Mouse (Mus musculus) MEL (cell line): ENCODE measurements around the gene Kcnmb4. TPM values are rescaled to one million over a fixed set of nuclear protein-coding genes. Genes with fewer than 3 reads are reported as not detected.
A peak's percentile ranks its signal among the peaks of the same experiment; 100 is the strongest.

ENCODE experiments used
- DNase-seq: peaks from one replicate; pipeline ENCODE4 v3.0.0; 2011; ENCODE audit warnings: low read depth, low spot score
- H3K27ac ChIP-seq: 2 replicates; pipeline ENCODE4 v1.5.1; 2012; ENCODE audit warnings: low read depth, mild to moderate bottlenecking, control low read depth, low read length, moderate library complexity; ENCODE audit not compliant: control insufficient read depth
- H3K27me3 ChIP-seq, 2 experiments: fragments of 150-350 bp in 1 of 2; sonication (generic) in 1 of 2; 2 replicates each; pipeline ENCODE4 v1.6.1; 2012; ENCODE audit warnings: low read length in 2 of 2, mild to moderate bottlenecking in 2 of 2, improper control_type of control experiment in 1 of 2, moderate library complexity in 1 of 2; ENCODE audit not compliant: insufficient read depth in 2 of 2, control insufficient read depth in 1 of 2
- H3K36me3 ChIP-seq, 2 experiments: 2 replicates each; pipeline ENCODE4 v1.6.1; 2012 to 2014; ENCODE audit warnings: low read length in 2 of 2, improper control_type of control experiment in 1 of 2, inconsistent platforms in 1 of 2, mild to moderate bottlenecking in 1 of 2; ENCODE audit not compliant: insufficient read depth in 2 of 2, control insufficient read depth in 1 of 2
- H3K4me1 ChIP-seq, 2 experiments: fragments of 150-350 bp in 1 of 2; sonication (generic) in 1 of 2; 2 replicates each; pipeline ENCODE4 v1.6.1; 2012; ENCODE audit warnings: low read length in 2 of 2, improper control_type of control experiment in 1 of 2, mild to moderate bottlenecking in 1 of 2; ENCODE audit not compliant: insufficient read depth in 2 of 2, control insufficient read depth in 1 of 2
- H3K4me3 ChIP-seq, 2 experiments: fragments of 150-350 bp in 1 of 2; sonication (generic) in 1 of 2; 2 replicates each; pipeline ENCODE4 v1.5.1; 2012; ENCODE audit warnings: low read depth in 2 of 2, low read length in 2 of 2, mild to moderate bottlenecking in 2 of 2, moderate library complexity in 2 of 2, control low read depth in 1 of 2, improper control_type of control experiment in 1 of 2; ENCODE audit not compliant: control insufficient read depth in 1 of 2, insufficient read depth in 1 of 2
- H3K79me2 ChIP-seq: 2 replicates; pipeline ENCODE4 v1.6.1; 2012; ENCODE audit warnings: mild to moderate bottlenecking, low read length, moderate library complexity; ENCODE audit not compliant: control insufficient read depth, poor library complexity, insufficient read depth
- H3K9ac ChIP-seq: 2 replicates; pipeline ENCODE4 v1.6.1; 2012; ENCODE audit warnings: low read depth, mild to moderate bottlenecking, control low read depth, low read length, moderate library complexity; ENCODE audit not compliant: control insufficient read depth, poor library complexity, severe bottlenecking
- H3K9me3 ChIP-seq: fragments of 150-350 bp; sonication (generic); replicated peaks from 2 replicates; pipeline ENCODE4 v1.6.1; 2012; ENCODE audit warnings: mild to moderate bottlenecking, low read length, improper control_type of control experiment, moderate library complexity; ENCODE audit not compliant: insufficient read depth
- BHLHE40 ChIP-seq: IDR thresholded peaks from 2 replicates; pipeline ENCODE4 v1.6.1; 2012; ENCODE audit warnings: low read depth, mild to moderate bottlenecking, inconsistent platforms, low read length, improper control_type of control experiment, borderline replicate concordance
- CHD1 ChIP-seq: IDR thresholded peaks from 2 replicates; pipeline ENCODE4 v1.6.1; 2012; ENCODE audit warnings: low read depth, mild to moderate bottlenecking, inconsistent platforms, low read length, improper control_type of control experiment
- EP300 ChIP-seq, 2 experiments: IDR thresholded peaks; 2 replicates each; pipeline ENCODE4 v1.6.1; 2011; ENCODE audit warnings: improper control_type of control experiment in 2 of 2, low read length in 2 of 2, low read depth in 1 of 2, mild to moderate bottlenecking in 1 of 2
- ETS1 ChIP-seq: IDR thresholded peaks from 2 replicates; pipeline ENCODE4 v1.6.1; 2012; ENCODE audit warnings: low read depth, mild to moderate bottlenecking, inconsistent platforms, low read length, improper control_type of control experiment, moderate library complexity
- GABPA ChIP-seq: IDR thresholded peaks from 2 replicates; pipeline ENCODE4 v1.6.1; 2012; ENCODE audit warnings: low read depth, mild to moderate bottlenecking, inconsistent platforms, low read length, improper control_type of control experiment, moderate library complexity
- GATA1 ChIP-seq: IDR thresholded peaks from 2 replicates; pipeline ENCODE4 v1.6.1; 2011; ENCODE audit warnings: low read depth, low read length, improper control_type of control experiment
- JUND ChIP-seq: IDR thresholded peaks from 2 replicates; pipeline ENCODE4 v1.6.1; 2011; ENCODE audit warnings: low read depth, mild to moderate bottlenecking, improper control_type of control experiment, low read length
- MAFK ChIP-seq: IDR thresholded peaks from 2 replicates; pipeline ENCODE4 v1.6.1; 2011; ENCODE audit warnings: low read depth, mild to moderate bottlenecking, low read length, improper control_type of control experiment, borderline replicate concordance
- MAX ChIP-seq: IDR thresholded peaks from 2 replicates; pipeline ENCODE4 v1.6.1; 2011; ENCODE audit warnings: low read length, improper control_type of control experiment
- MEF2A ChIP-seq: IDR thresholded peaks from 2 replicates; pipeline ENCODE4 v1.6.1; 2014; ENCODE audit warnings: low read depth, mild to moderate bottlenecking, inconsistent platforms, low read length, improper control_type of control experiment; ENCODE audit not compliant: poor library complexity, insufficient replicate concordance, severe bottlenecking; ENCODE audit errors: extremely low read depth
- MXI1 ChIP-seq: IDR thresholded peaks from 2 replicates; pipeline ENCODE4 v1.6.1; 2011; ENCODE audit warnings: mild to moderate bottlenecking, low read depth, low read length, improper control_type of control experiment
- MYC ChIP-seq: IDR thresholded peaks from 2 replicates; pipeline ENCODE4 v1.6.1; 2011; ENCODE audit warnings: low read depth, mild to moderate bottlenecking, low read length, improper control_type of control experiment, moderate library complexity
- POLR2A ChIP-seq, 2 experiments: IDR thresholded peaks; 2 replicates each; pipeline ENCODE4 v1.6.1; 2011 to 2012; ENCODE audit warnings: low read length in 2 of 2, mild to moderate bottlenecking in 2 of 2, control low read depth in 1 of 2, improper control_type of control experiment in 1 of 2, low read depth in 1 of 2, moderate library complexity in 1 of 2; ENCODE audit not compliant: control insufficient read depth in 1 of 2, insufficient read depth in 1 of 2, poor library complexity in 1 of 2
- POLR2AphosphoS5 ChIP-seq: IDR thresholded peaks from 2 replicates; pipeline ENCODE4 v1.6.1; 2012; ENCODE audit warnings: low read depth, borderline replicate concordance, mild to moderate bottlenecking, inconsistent platforms, low read length, moderate library complexity, mixed read lengths
- RAD21 ChIP-seq: IDR thresholded peaks from 2 replicates; pipeline ENCODE4 v1.6.1; 2011; ENCODE audit warnings: mild to moderate bottlenecking, low read depth, low read length, improper control_type of control experiment
- RCOR1 ChIP-seq: IDR thresholded peaks from 2 replicates; pipeline ENCODE4 v1.6.1; 2012; ENCODE audit warnings: low read depth, mild to moderate bottlenecking, inconsistent platforms, low read length, improper control_type of control experiment
- TBP ChIP-seq: IDR thresholded peaks from 2 replicates; pipeline ENCODE4 v1.8.0; 2011; ENCODE audit warnings: low read depth, low read length, improper control_type of control experiment
- TCF12 ChIP-seq: IDR thresholded peaks from 2 replicates; pipeline ENCODE4 v1.6.1; 2014; ENCODE audit warnings: low read depth, mild to moderate bottlenecking, inconsistent platforms, low read length, improper control_type of control experiment, moderate library complexity
- USF1 ChIP-seq: IDR thresholded peaks from 2 replicates; pipeline ENCODE4 v1.6.1; 2014; ENCODE audit warnings: low read depth, mild to moderate bottlenecking, inconsistent platforms, low read length, improper control_type of control experiment, moderate library complexity
- ZC3H11A ChIP-seq: IDR thresholded peaks from 2 replicates; pipeline ENCODE4 v1.6.1; 2012; ENCODE audit warnings: low read depth, mild to moderate bottlenecking, inconsistent platforms, low read length, improper control_type of control experiment
- polyA plus RNA-seq, 2 experiments: library from polyadenylated mRNA; stranded (reverse) in 1 of 2; unstranded in 1 of 2; fragments of >175 nt in 1 of 2; fragments of >200 nt in 1 of 2; gene quantifications; 2 replicates each; pipeline versions ENCODE4 v1.2.1 to v1.2.4; 2012; ENCODE audit warnings: low replicate concordance in 2 of 2, low read depth in 1 of 2; ENCODE audit not compliant: insufficient read length in 2 of 2, insufficient read depth in 1 of 2, missing spikeins in 1 of 2
- total RNA-seq: library from RNA; depleted of rRNA; stranded (reverse); fragments of 300-350 nt; gene quantifications from 2 replicates; pipeline ENCODE4 v1.2.3, GENCODE M21; 2012

Kcnmb4 gene
- total and polyA plus RNA-seq, 3 experiments: not detected

DNA sequence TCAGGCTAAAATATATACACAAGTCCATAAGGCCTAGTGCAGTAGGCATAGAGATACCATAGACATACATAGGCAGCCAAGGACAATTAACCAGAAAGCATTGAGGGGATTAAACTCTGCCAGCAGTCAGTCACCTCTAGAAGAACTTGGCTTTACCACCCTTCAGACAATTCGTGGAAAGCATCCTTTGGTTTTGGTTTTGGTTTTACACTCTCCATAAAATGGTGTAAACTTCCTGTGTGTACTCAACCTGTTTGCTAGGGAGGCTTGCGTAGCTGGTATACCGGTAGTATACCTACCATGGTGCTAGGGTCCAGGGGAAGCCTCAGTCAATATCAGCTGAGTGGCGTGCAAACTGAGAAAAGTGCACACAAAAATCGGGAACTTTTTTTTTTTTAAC is 77.4 kb downstream of the Kcnmb4 start:
- Histone ChIP-seq H3K4me1 (peaks cover 4 to 8% of the 10 kb centered on the region in 2 experiments; a peak in 3 of 4 replicates), H3K9me3 (no peaks in the 10 kb centered on the region), H3K4me3 (no peak overlapping the region), H3K36me3 (peaks cover 0 to 9% of the 10 kb centered on the region in 2 experiments; a peak in 2 of 4 replicates), H3K9ac (no peak overlapping the region), H3K27me3 (no peaks in the 10 kb centered on the region), H3K79me2 (no peaks in the 10 kb centered on the region), H3K27ac (no peak overlapping the region)
- TF ChIP-seq EP300 (IDR thresholded peaks at IDR 0.05; ENCODE audit: low read depth in 1 of 2, low read length in 2 of 2) (no peak), POLR2AphosphoS5 (no peak), TCF12 (no peak), POLR2A (IDR thresholded peaks at IDR 0.05; ENCODE audit: control insufficient read depth in 1 of 2, insufficient read depth in 1 of 2, low read depth in 1 of 2, low read length in 2 of 2, poor library complexity in 1 of 2) (no peak), CHD1 (no peak), TBP (no peak), RCOR1 (no peak), BHLHE40 (no peak), RAD21 (no peak), MXI1 (no peak)
- no peak for DNase-seq

GRCm38 (mm10) chr10:116394585-116394984 is 79.1 kb downstream of the Kcnmb4 start:
- peak; percentile 84 for DNase-seq
- Histone ChIP-seq H3K4me1 (peaks cover 4 to 8% of the 10 kb centered on the region in 2 experiments; a peak in 3 of 4 replicates), H3K4me3 (no peak overlapping the region), H3K27ac (no peak overlapping the region), H3K79me2 (no peaks in the 10 kb centered on the region), H3K9ac (no peak overlapping the region), H3K9me3 (no peaks in the 10 kb centered on the region), H3K36me3 (peaks cover 0 to 9% of the 10 kb centered on the region in 2 experiments; a peak in 2 of 4 replicates), H3K27me3 (no peaks in the 10 kb centered on the region)
- TF ChIP-seq ETS1 (peak; percentile 80), MXI1 (peak; percentile 32; the same call in 1 of the 2 replicates), ZC3H11A (no peak), GATA1 (peak; percentile 89), JUND (no peak), MAX (0 out of 2 replicates have a peak, but pooled peaks have one; percentile 17), USF1 (peak; percentile 64; the same call in 1 of the 2 replicates), GABPA (no peak), MEF2A (no peak), EP300 (IDR thresholded peaks at IDR 0.05; ENCODE audit: low read depth in 1 of 2, low read length in 2 of 2) (peak; percentile 86 to 87), BHLHE40 (peak; percentile 96), TCF12 (peak; percentile 69; the same call in 1 of the 2 replicates), RCOR1 (peak; percentile 92), MAFK (0 out of 2 replicates have a peak, but pooled peaks have one; percentile 51), POLR2AphosphoS5 (no peak), MYC (no peak), TBP (no peak)
